Comparison of ENCODE assay signal across 9 mouse cellular contexts in the genomic region with DNA sequence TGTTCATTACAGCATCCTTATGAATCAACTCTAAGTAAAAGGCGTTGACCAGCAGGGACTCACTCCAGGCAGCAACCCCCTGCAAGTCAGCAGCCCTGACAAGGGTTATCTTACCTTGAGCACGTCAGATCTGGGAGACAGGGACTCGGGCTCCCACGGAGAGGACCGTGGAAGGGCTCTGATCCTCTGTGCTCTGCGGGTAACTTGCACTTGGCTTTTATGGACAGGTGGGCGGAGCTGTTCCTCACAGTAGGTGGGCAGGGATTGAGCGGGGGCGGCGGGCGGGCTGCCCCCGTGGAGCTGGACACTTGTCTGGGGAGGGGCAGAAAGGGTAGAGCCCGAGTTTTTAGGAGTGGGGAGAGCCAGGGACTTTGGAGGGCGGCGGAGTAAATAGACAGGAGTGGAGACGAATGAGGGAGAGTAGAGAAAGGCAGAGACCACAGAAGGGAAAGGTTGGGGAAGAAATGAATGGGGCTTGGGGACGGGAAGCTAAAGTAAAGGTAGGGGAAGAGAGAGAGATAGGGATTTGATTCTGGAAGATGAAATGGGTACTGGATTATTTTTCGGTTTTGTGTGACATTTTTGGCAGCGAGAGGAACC. TPM values are rescaled to one million over a fixed set of nuclear protein-coding genes. Genes with fewer than 3 reads are reported as not detected.
A peak's percentile ranks its signal among the peaks of the same experiment; 100 is the strongest.
DNase-seq lines count a peak whose midpoint lies in the region; ATAC-seq lines count a peak whose summit lies in the region.
"Had no signal": no experiment of that assay in that cellular context is flagged by ENCODE, and none has a peak within 500 bp of the region (broad histone marks: within the 10 kb centered on the region; RNA-seq: fewer than 3 reads in every experiment).

TSS of gene Col8a1 (minus strand) at position 212 of the 600 bp plus-strand sequence.

- peak within 1 kb of the TSS; percentile 71 for H3K4me2 ChIP-seq in intestine, embryonic 16.5 days (ENCODE audit: low read depth, low read length)
- H3K4me2 ChIP-seq in midbrain, embryonic 11.5 days, result peak within 1 kb of the TSS; percentile 57

- 2% methylated on average over 19 of the region's 19 CpGs for WGBS in intestine, embryonic 16.5 days
- WGBS in midbrain, embryonic 11.5 days, result 4% methylated on average over 19 of the region's 19 CpGs

- H3K4me3 ChIP-seq in intestine, embryonic 16.5 days (ENCODE audit: low read length), result peak within 1 kb of the TSS; percentile 38
- H3K4me3 ChIP-seq in midbrain, embryonic 11.5 days (ENCODE audit: low read depth, low read length), result peak within 1 kb of the TSS; percentile 26

- DNase-seq in gastrocnemius, adult 18-20 months (ENCODE audit: low spot score), result peak; percentile 13
- DNase-seq in gastrocnemius, postnatal 4 days (ENCODE audit: low spot score in 2 of 2), result no peak
- DNase-seq in R1 (ENCODE audit: low read depth, low spot score), result peak; percentile 21
- peak; percentile 21 for DNase-seq in gastrocnemius, postnatal 25 days
- peak; percentile 86 for DNase-seq in midbrain, embryonic 11.5 days (ENCODE audit: low spot score, missing footprints)

- H3K27ac ChIP-seq in intestine, embryonic 16.5 days (ENCODE audit: low read length), result no peak within 1 kb of the TSS
- no peak within 1 kb of the TSS for H3K27ac ChIP-seq in midbrain, embryonic 11.5 days (ENCODE audit: low read depth, low read length)

- H3K36me3 ChIP-seq in intestine, embryonic 16.5 days (ENCODE audit: control insufficient read depth, insufficient read depth, low read length), result no peaks in the 10 kb centered on the region
- H3K36me3 ChIP-seq in midbrain, embryonic 11.5 days (ENCODE audit: control insufficient read depth, insufficient read depth, low read length), result no peaks in the 10 kb centered on the region

- 0 out of 2 replicates have a peak, but pooled peaks have one; percentile 33 for ATAC-seq in intestine, embryonic 16.5 days
- peak; percentile 56 for ATAC-seq in midbrain, embryonic 11.5 days (ENCODE audit: low FRiP score)
- ATAC-seq in activated CD4-positive, CD25-positive, alpha-beta regulatory T cell, adult 4 months, result no peak
- ATAC-seq in inflammation-experienced regulatory T-cells, adult 6 months, result no peak

- H3K9me3 ChIP-seq in intestine, embryonic 16.5 days (ENCODE audit: control insufficient read depth, low read length), result no peaks in the 10 kb centered on the region
- H3K9me3 ChIP-seq in midbrain, embryonic 11.5 days (ENCODE audit: control insufficient read depth, low read length), result no peaks in the 10 kb centered on the region

- peaks cover 6% of the 10 kb centered on the region for H3K4me1 ChIP-seq in intestine, embryonic 16.5 days (ENCODE audit: control insufficient read depth, insufficient read depth, low read length)
- no peaks in the 10 kb centered on the region for H3K4me1 ChIP-seq in midbrain, embryonic 11.5 days (ENCODE audit: control insufficient read depth, insufficient read depth, low read length)

- peak within 1 kb of the TSS; percentile 56 for H3K9ac ChIP-seq in intestine, embryonic 16.5 days (ENCODE audit: low read depth, low read length)
- peak within 1 kb of the TSS; percentile 37 for H3K9ac ChIP-seq in midbrain, embryonic 11.5 days (ENCODE audit: low read length)

- H3K27me3 ChIP-seq in intestine, embryonic 16.5 days (replicated peaks; ENCODE audit: control insufficient read depth, insufficient read depth, low read length), result no peaks in the 10 kb centered on the region
- no peaks in the 10 kb centered on the region for H3K27me3 ChIP-seq in midbrain, embryonic 11.5 days (ENCODE audit: control insufficient read depth, insufficient read depth, low read length)

RNA-seq across cellular contexts. Expression of gene Col8a1, which starts in this region (rescaled TPM):
- total RNA-seq in gastrocnemius, adult 18-20 months (2021), result 1 to 10 TPM; 2.0 to 2.5 TPM
- total RNA-seq in gastrocnemius, postnatal 4 days (2021), result 1 to 10 TPM; 4.6 TPM
- 1 to 10 TPM; 6.3 to 9.1 TPM for total RNA-seq in gastrocnemius, postnatal 25 days (2021)
- 3.4 and 4.1 TPM in 2 replicates for polyA plus RNA-seq in intestine, embryonic 16.5 days (2015; fragmentation: Nextera tagmentation; extraction: Ambion mirVana)
- 1.1 TPM in 2 replicates for polyA plus RNA-seq in midbrain, embryonic 11.5 days (2014; fragmentation: Nextera tagmentation; extraction: Ambion mirVana)
- polyA plus RNA-seq in activated CD4-positive, CD25-positive, alpha-beta regulatory T cell, adult 4 months (2017; shearing (Covaris generic)), result under 1 TPM in 1 of 2 experiments, not detected in 1; 0.08 TPM
- under 1 TPM in 1 of 3 experiments, not detected in 2; 0.23 TPM for polyA plus RNA-seq in inflammation-experienced regulatory T-cells, adult 6 months (2017; shearing (Covaris generic))
- total RNA-seq: MEL had no signal

Comparison
In these comparisons a context has a peak if more than half of its experiments do, and no peak if none do; other contexts are left out.
1. DNase-seq: peak in gastrocnemius, adult 18-20 months (single experiment), R1 (single experiment), gastrocnemius, postnatal 25 days (single experiment) and midbrain, embryonic 11.5 days (single experiment); none in gastrocnemius, postnatal 4 days (0 of 2).
2. ATAC-seq: peak in intestine, embryonic 16.5 days (single experiment) and midbrain, embryonic 11.5 days (single experiment); none in activated CD4-positive, CD25-positive, alpha-beta regulatory T cell, adult 4 months (single experiment) and inflammation-experienced regulatory T-cells, adult 6 months (single experiment).